Mouse (Mus musculus): ENCODE data around the gene Gm20696.

Gm20696 gene

DNA sequence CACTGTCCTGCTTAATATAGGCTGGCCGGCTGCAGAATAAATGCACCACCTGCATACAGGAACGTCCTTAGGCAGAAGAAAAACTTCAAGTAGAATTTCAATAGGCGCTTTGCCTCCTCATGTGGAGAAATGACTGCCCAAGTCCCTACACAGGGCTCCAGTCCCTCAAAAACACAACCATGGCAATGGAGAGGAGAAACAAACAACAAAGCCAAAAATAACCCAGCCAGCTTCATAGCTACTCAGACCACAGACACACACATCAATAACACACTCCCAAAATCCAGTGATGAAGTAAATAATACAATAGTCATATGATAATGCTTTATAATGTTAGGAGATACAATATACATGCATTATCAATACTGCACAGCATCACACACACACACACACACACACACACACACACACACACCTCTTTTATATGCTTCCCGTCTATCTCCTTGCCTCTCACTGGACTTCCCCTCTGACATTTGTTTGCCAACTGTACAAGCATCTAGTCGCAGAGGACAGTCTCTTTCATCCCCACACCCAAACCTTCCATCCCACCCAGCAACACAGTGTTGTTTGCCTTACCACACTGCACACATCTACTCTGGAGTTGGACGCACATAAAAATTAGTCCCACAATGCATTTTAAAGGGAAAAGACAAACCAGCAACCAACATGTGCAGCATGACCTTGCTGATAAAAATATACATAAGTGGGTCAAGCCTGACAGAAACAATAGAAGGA lies 306.7 kb downstream of the Gm20696 start:
- no peak for DNase-seq (ENCODE audit: inconsistent ontology term)

- DNase-seq (ENCODE audit: inconsistent ontology term) = no peak
These were observed 307.4 kb downstream of the Gm20696 start for GRCm38 (mm10) chr6:99359036-99359698.

DNA sequence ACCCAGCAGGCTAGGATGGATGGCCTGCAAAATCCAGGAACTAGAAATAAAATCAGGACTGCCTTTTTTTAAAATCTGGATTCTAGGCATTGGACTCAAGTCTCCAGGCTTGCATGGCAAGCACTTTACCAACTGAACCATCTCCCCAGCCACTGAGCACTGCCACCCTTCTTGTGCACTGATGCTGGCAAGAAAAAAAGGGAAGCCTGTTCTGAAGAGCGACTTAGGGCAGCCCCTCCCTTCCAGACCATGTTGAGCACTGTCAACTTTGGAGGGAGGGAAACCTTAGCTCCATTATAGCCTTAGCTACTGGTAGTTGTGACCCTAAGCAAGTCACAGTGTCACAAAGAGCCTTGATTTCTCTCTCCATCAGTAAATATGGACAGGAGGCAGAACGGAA lies 308.7 kb downstream of the Gm20696 start:
- no peak for DNase-seq (ENCODE audit: inconsistent ontology term)

DNA sequence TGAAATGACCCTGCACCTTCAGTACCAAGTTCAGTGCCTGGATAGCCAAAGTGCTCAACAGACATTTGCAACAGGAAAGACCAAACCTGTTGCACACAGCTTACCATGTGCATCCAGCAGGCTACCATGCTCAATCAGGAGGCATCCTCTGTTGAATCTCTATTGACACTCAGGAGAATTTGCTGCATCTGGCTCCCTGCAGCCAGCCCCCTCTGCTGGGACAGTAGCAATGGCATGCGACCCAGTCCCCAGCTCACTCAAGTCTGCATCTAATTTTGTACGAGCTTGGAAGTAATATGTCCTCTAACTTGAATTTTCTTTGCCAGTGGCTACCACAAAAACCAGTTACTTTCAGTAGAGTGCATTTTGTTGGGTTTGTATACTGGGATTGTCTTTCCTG lies 312.3 kb downstream of the Gm20696 start:
- DNase-seq (ENCODE audit: inconsistent ontology term) = no peak

DNA sequence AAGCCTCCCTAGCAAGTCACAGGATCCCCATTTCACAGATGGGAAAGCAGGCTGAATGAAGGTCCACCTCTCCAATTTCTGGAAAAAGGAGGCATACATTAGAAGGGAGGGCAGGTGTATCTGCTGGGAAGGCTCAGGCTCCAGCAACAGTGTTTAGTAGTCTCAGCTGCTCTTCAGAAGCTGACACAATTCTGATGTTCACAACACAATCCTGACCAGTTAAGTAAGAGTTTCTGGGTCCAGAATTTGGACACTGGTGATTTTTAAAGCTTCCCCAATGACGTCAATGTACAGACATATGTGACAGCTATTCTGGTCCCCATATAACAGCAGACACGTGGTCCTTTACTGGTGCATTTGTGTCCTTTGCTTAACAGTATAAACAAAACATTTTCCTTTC lies 313.2 kb downstream of the Gm20696 start:
- DNase-seq (ENCODE audit: inconsistent ontology term) = no peak

- DNase-seq (ENCODE audit: inconsistent ontology term) = no peak
These were observed 316.0 kb downstream of the Gm20696 start for GRCm38 (mm10) chr6:99350566-99350965.

DNA sequence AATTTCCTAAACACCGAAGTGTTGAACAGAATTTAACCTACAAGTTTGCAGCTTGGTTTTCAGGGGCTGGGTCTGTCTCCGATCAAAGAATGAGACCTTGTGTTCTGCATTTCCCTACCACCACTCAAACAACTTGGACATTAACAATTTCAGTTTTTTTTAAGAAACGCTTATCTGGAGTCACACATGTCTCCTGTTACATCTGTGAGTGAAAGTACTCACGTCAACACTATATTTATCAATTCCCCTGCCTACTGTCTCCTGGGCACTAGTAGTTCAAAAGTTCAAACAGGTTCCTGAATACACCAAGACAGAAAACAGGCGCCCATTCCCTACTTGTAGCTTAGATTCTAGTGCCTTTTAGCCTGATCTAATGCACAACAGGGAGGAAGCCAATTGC lies 316.4 kb downstream of the Gm20696 start:
- DNase-seq (ENCODE audit: inconsistent ontology term) = no peak

DNA sequence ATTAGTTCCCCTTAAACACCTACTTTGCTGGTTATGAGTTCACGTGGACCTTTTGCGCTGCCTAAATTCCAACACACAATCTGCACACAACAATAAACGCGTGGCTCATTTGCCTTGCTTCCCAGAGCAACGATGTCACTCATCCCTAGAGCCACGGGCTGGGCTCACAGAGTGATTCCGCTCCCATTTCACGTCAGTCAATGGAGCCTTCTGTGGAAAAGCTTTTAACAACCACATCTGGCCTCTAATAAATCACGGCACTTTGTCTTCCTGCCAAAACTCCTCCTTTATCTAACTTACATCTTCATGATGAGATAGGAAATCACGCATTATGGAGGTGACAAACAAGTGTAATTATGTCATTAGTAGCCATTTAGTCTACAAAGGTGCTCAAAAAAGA lies 318.8 kb downstream of the Gm20696 start:
- DNase-seq (ENCODE audit: inconsistent ontology term) = no peak

- DNase-seq (ENCODE audit: inconsistent ontology term) = no peak
These were observed 321.6 kb downstream of the Gm20696 start for GRCm38 (mm10) chr6:99344966-99345365.

DNA sequence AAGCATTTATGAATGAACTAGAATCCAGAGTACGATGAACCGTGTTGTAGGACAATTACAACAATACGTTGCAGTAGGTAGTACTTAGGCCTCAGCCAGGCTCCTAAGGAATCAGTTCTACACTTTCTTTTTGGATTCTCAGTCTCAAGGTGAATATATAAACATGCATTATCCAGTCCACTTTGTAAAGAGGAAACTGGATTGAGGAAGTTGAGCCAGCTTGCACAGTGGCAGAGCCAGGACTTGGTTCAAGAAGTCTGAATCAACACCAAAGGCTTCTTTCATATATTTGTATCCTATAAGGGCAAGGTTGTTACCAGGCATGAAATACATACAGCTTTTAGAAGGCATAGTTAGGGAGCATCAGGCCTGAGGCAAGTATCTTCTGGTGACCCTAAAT lies 322.2 kb downstream of the Gm20696 start:
- DNase-seq (ENCODE audit: inconsistent ontology term) = no peak

DNA sequence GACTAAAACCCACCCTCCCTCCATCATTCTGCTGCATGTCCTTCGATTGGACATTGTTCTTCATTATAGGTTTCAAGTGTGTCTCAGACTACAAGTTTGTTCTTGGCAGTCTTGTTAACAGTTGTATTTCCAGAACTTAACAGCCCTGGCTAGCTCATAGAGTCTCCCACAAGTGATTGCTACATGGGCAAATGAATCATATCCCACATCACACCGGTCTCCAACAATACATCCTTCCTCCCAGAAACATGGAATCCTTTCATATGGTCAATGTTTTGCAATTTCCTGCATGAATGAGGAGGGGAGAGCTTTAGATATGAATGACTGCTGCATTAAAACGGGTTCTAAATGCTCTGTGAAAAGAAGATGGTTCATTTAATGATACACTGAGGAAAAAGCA lies 322.8 kb downstream of the Gm20696 start:
- DNase-seq (ENCODE audit: inconsistent ontology term) = no peak

- DNase-seq (ENCODE audit: inconsistent ontology term) = no peak
These were observed 324.2 kb downstream of the Gm20696 start for GRCm38 (mm10) chr6:99342416-99342815.

GRCm38 (mm10) chr6:99340902-99341301 lies 325.7 kb downstream of the Gm20696 start:
- no peak for DNase-seq (ENCODE audit: inconsistent ontology term)

GRCm38 (mm10) chr6:99339986-99340721 lies 326.4 kb downstream of the Gm20696 start:
- no peak for DNase-seq (ENCODE audit: inconsistent ontology term)

DNA sequence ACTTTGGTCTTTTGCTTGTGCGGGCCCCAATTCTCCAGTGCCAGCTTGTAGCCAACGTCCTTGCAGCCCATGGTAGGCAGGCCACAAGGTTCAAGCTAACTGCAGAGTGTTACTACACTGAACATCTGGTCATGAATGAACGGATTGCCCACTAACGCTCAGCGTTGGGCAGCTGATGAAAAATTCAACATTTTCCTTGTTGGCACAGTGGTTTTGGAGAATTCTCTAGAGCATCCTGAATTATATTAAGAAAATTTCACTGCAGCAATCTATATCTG lies 327.3 kb downstream of the Gm20696 start:
- no peak for DNase-seq (ENCODE audit: inconsistent ontology term)

DNA sequence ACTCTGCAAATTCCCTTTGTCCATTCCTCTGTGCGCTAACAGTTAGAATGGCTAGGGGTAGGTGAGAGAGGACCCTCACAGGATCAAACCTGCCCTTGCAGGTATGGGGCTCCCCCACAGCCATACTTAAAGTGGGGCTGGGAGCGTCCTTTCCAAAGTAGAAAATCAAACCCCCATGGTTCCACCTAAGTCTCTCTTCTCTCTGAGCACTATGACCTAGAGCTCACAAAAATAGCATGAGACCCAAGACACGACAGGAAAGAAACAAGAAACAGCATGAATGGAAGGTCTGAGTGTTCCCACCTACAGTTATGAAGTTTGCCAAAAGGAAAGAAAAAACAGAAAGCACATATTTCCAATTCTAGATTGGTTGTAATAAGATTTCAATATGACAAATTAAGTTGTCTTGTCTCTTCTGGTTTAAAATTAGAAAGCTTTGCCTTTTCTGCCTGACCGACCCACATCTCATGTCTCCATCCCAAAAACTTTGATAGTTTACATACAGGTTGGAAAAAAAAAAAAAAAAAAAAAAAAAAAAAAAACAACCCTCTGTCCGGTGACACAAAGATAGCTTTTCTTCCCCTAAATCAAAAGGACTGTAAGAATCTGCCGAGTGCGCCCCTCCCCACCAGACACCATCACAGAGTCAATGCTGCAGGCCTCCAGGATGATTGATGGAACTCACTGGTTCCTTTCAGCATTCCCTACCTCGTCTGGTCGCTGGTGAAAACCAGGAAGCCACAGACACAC lies 327.8 kb downstream of the Gm20696 start:
- no peak for DNase-seq (ENCODE audit: inconsistent ontology term)

DNA sequence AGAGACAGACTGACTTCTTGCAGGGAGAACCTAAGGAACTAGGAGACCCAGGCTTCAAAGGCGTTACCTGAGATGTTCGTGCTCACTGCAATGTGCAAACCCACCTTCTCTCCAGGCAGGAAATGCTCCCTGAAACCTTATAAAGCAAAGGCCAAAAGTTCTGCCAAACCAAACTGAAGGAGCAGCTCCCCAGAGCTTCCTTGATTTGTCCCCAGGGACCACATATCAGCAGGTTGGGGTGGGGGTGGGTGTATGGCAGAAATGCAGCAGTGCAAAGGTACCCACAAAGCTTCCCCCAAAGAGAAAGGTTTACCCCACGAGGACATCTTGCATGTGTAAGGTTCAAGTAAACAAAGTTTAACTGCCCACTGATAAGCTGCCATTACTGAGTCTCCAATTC lies 328.4 kb downstream of the Gm20696 start:
- DNase-seq (ENCODE audit: inconsistent ontology term) = no peak

DNA sequence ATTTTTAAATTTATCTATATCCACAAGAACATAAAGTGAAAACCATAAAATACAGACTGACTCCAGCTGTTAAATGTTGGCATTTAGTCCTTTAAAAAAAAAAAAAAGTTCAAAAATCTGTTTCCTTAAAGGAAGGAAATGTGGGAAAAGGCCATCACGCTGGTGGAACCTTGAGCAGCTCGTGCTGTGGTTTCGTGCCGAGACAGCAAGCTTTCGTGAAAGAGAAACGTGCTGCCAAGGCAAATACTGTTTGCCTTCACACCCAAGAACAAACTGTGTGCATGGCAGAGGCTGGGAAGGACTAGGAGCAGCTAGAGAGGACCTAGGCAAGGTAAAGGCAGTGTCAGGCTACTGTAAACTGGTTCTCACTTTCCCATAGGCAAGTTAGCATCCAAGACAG lies 329.0 kb downstream of the Gm20696 start:
- no peak for DNase-seq (ENCODE audit: inconsistent ontology term)

- DNase-seq (ENCODE audit: inconsistent ontology term) = no peak
These were observed 330.4 kb downstream of the Gm20696 start for GRCm38 (mm10) chr6:99336191-99336590.

- no peak for DNase-seq (ENCODE audit: inconsistent ontology term)
These were observed 331.3 kb downstream of the Gm20696 start for GRCm38 (mm10) chr6:99335174-99335830.

GRCm38 (mm10) chr6:99334255-99334654 lies 332.3 kb downstream of the Gm20696 start:
- DNase-seq (ENCODE audit: inconsistent ontology term) = no peak

GRCm38 (mm10) chr6:99333127-99333526 lies 333.5 kb downstream of the Gm20696 start:
- no peak for DNase-seq (ENCODE audit: inconsistent ontology term)
